Mouse (Mus musculus): ENCODE data around the gene Sucla2. TPM values are rescaled to one million over a fixed set of nuclear protein-coding genes. Genes with fewer than 3 reads are reported as not detected.

Sucla2 gene
- polyA plus RNA-seq, 1 experiment from 2014 or later, result 110 TPM

- no peaks in the 10 kb centered on the region for H3K36me3 ChIP-seq (ENCODE audit: control insufficient read depth, insufficient read depth, low read length)
- H3K4me3 ChIP-seq (ENCODE audit: low read depth, low read length), result no peak overlapping the region
- 94% methylated on average over 2 of the region's 2 CpGs for WGBS
- ATAC-seq (ENCODE audit: insufficient number of reproducible peaks, insufficient read depth, low FRiP score, low read depth), result no peak
- no peak overlapping the region for H3K27ac ChIP-seq (ENCODE audit: low read length)
- H3K4me2 ChIP-seq (replicated peaks; ENCODE audit: low read depth, low read length), result no peak overlapping the region
- no peaks in the 10 kb centered on the region for H3K4me1 ChIP-seq (ENCODE audit: control insufficient read depth, insufficient read depth, low read length)
- no peaks in the 10 kb centered on the region for H3K27me3 ChIP-seq (ENCODE audit: control insufficient read depth, insufficient read depth, low read length)
- H3K9ac ChIP-seq (replicated peaks; ENCODE audit: low read depth, low read length), result no peak overlapping the region
- no peaks in the 10 kb centered on the region for H3K9me3 ChIP-seq (ENCODE audit: control insufficient read depth, low read depth, low read length)
Observed at GRCm38 (mm10) chr14:73535641-73536040, 10.5 kb downstream of the Sucla2 start.

- no peaks in the 10 kb centered on the region for H3K36me3 ChIP-seq (ENCODE audit: control insufficient read depth, insufficient read depth, low read length)
- H3K4me3 ChIP-seq (ENCODE audit: low read depth, low read length), result no peak overlapping the region
- no peaks in the 10 kb centered on the region for H3K4me1 ChIP-seq (ENCODE audit: control insufficient read depth, insufficient read depth, low read length)
- WGBS, result 74% methylated on average over 6 of the region's 6 CpGs
- no peaks in the 10 kb centered on the region for H3K9me3 ChIP-seq (ENCODE audit: control insufficient read depth, low read depth, low read length)
- H3K4me2 ChIP-seq (replicated peaks; ENCODE audit: low read depth, low read length), result no peak overlapping the region
- H3K9ac ChIP-seq (replicated peaks; ENCODE audit: low read depth, low read length), result no peak overlapping the region
- no peak for ATAC-seq (ENCODE audit: insufficient number of reproducible peaks, insufficient read depth, low FRiP score, low read depth)
- no peak overlapping the region for H3K27ac ChIP-seq (ENCODE audit: low read length)
- H3K27me3 ChIP-seq (ENCODE audit: control insufficient read depth, insufficient read depth, low read length), result no peaks in the 10 kb centered on the region
Observed at GRCm38 (mm10) chr14:73543781-73544180, 18.7 kb downstream of the Sucla2 start.

GRCm38 (mm10) chr14:73547034-73547433 lies 21.9 kb downstream of the Sucla2 start:
- Histone ChIP-seq H3K4me1 (ENCODE audit: control insufficient read depth, insufficient read depth, low read length) (no peaks in the 10 kb centered on the region), H3K9me3 (ENCODE audit: control insufficient read depth, low read depth, low read length) (no peaks in the 10 kb centered on the region), H3K27me3 (ENCODE audit: control insufficient read depth, insufficient read depth, low read length) (no peaks in the 10 kb centered on the region), H3K4me3 (ENCODE audit: low read depth, low read length) (no peak overlapping the region), H3K4me2 (replicated peaks; ENCODE audit: low read depth, low read length) (no peak overlapping the region), H3K36me3 (ENCODE audit: control insufficient read depth, insufficient read depth, low read length) (no peaks in the 10 kb centered on the region), H3K27ac (ENCODE audit: low read length) (no peak overlapping the region), H3K9ac (replicated peaks; ENCODE audit: low read depth, low read length) (no peak overlapping the region)
- WGBS, result 49% methylated on average over 4 of the region's 4 CpGs
- no peak for ATAC-seq (ENCODE audit: insufficient number of reproducible peaks, insufficient read depth, low FRiP score, low read depth)

GRCm38 (mm10) chr14:73548051-73548450 lies 22.9 kb downstream of the Sucla2 start, which contains the start of gene Nudt15:
TSS of gene Nudt15 (minus strand) at chr14:73548242.
- no peaks in the 10 kb centered on the region for H3K9me3 ChIP-seq (ENCODE audit: control insufficient read depth, low read depth, low read length)
- no peak within 1 kb of the TSS for H3K27ac ChIP-seq (ENCODE audit: low read length)
- H3K36me3 ChIP-seq (ENCODE audit: control insufficient read depth, insufficient read depth, low read length), result no peaks in the 10 kb centered on the region
- H3K27me3 ChIP-seq (ENCODE audit: control insufficient read depth, insufficient read depth, low read length), result no peaks in the 10 kb centered on the region
- no peaks in the 10 kb centered on the region for H3K4me1 ChIP-seq (ENCODE audit: control insufficient read depth, insufficient read depth, low read length)
- WGBS, result 90% methylated on average over 3 of the region's 3 CpGs
- H3K4me2 ChIP-seq (replicated peaks; ENCODE audit: low read depth, low read length), result no peak within 1 kb of the TSS
- no peak within 1 kb of the TSS for H3K4me3 ChIP-seq (ENCODE audit: low read depth, low read length)
- no peak within 1 kb of the TSS for H3K9ac ChIP-seq (replicated peaks; ENCODE audit: low read depth, low read length)
- no peak for ATAC-seq (ENCODE audit: insufficient number of reproducible peaks, insufficient read depth, low FRiP score, low read depth)

GRCm38 (mm10) chr14:73550291-73550690 lies 25.2 kb downstream of the Sucla2 start:
- H3K4me2 ChIP-seq (replicated peaks; ENCODE audit: low read depth, low read length), result no peak overlapping the region
- H3K4me1 ChIP-seq (ENCODE audit: control insufficient read depth, insufficient read depth, low read length), result peaks cover 4% of the 10 kb centered on the region; the same call in 1 of the 2 replicates
- no peaks in the 10 kb centered on the region for H3K27me3 ChIP-seq (ENCODE audit: control insufficient read depth, insufficient read depth, low read length)
- no peaks in the 10 kb centered on the region for H3K36me3 ChIP-seq (ENCODE audit: control insufficient read depth, insufficient read depth, low read length)
- no peaks in the 10 kb centered on the region for H3K9me3 ChIP-seq (ENCODE audit: control insufficient read depth, low read depth, low read length)
- H3K9ac ChIP-seq (replicated peaks; ENCODE audit: low read depth, low read length), result no peak overlapping the region
- 59% methylated on average over 3 of the region's 3 CpGs for WGBS
- no peak overlapping the region for H3K4me3 ChIP-seq (ENCODE audit: low read depth, low read length)
- no peak for ATAC-seq (ENCODE audit: insufficient number of reproducible peaks, insufficient read depth, low FRiP score, low read depth)
- H3K27ac ChIP-seq (ENCODE audit: low read length), result no peak overlapping the region

GRCm38 (mm10) chr14:73550732-73551131 lies 25.6 kb downstream of the Sucla2 start:
- no peak overlapping the region for H3K27ac ChIP-seq (ENCODE audit: low read length)
- no peaks in the 10 kb centered on the region for H3K36me3 ChIP-seq (ENCODE audit: control insufficient read depth, insufficient read depth, low read length)
- no peak overlapping the region for H3K4me2 ChIP-seq (replicated peaks; ENCODE audit: low read depth, low read length)
- H3K27me3 ChIP-seq (ENCODE audit: control insufficient read depth, insufficient read depth, low read length), result no peaks in the 10 kb centered on the region
- no peaks in the 10 kb centered on the region for H3K9me3 ChIP-seq (ENCODE audit: control insufficient read depth, low read depth, low read length)
- no peak for ATAC-seq (ENCODE audit: insufficient number of reproducible peaks, insufficient read depth, low FRiP score, low read depth)
- no peak overlapping the region for H3K9ac ChIP-seq (replicated peaks; ENCODE audit: low read depth, low read length)
- WGBS, result 61% methylated on average over 8 of the region's 8 CpGs
- H3K4me1 ChIP-seq (ENCODE audit: control insufficient read depth, insufficient read depth, low read length), result peaks cover 4% of the 10 kb centered on the region; the same call in 1 of the 2 replicates
- no peak overlapping the region for H3K4me3 ChIP-seq (ENCODE audit: low read depth, low read length)

- Histone ChIP-seq H3K27me3 (ENCODE audit: control insufficient read depth, insufficient read depth, low read length) (no peaks in the 10 kb centered on the region), H3K9ac (replicated peaks; ENCODE audit: low read depth, low read length) (no peak overlapping the region), H3K4me3 (ENCODE audit: low read depth, low read length) (no peak overlapping the region), H3K4me2 (replicated peaks; ENCODE audit: low read depth, low read length) (no peak overlapping the region), H3K36me3 (ENCODE audit: control insufficient read depth, insufficient read depth, low read length) (no peaks in the 10 kb centered on the region), H3K9me3 (ENCODE audit: control insufficient read depth, low read depth, low read length) (no peaks in the 10 kb centered on the region), H3K4me1 (ENCODE audit: control insufficient read depth, insufficient read depth, low read length) (peaks cover 4% of the 10 kb centered on the region; the same call in 1 of the 2 replicates), H3K27ac (ENCODE audit: low read length) (no peak overlapping the region)
- no peak for ATAC-seq (ENCODE audit: insufficient number of reproducible peaks, insufficient read depth, low FRiP score, low read depth)
- WGBS, result 81% methylated on average over 6 of the region's 6 CpGs
Observed at GRCm38 (mm10) chr14:73551164-73551563, 26.0 kb downstream of the Sucla2 start.

- H3K4me2 ChIP-seq (replicated peaks; ENCODE audit: low read depth, low read length), result peak overlapping the region; percentile 77
- H3K9me3 ChIP-seq (ENCODE audit: control insufficient read depth, low read depth, low read length), result no peaks in the 10 kb centered on the region
- no peaks in the 10 kb centered on the region for H3K27me3 ChIP-seq (ENCODE audit: control insufficient read depth, insufficient read depth, low read length)
- H3K9ac ChIP-seq (replicated peaks; ENCODE audit: low read depth, low read length), result peak overlapping the region; percentile 83
- peak overlapping the region; percentile 49 for H3K27ac ChIP-seq (ENCODE audit: low read length)
- WGBS, result 4% methylated on average over 52 of the region's 61 CpGs
- ATAC-seq (ENCODE audit: insufficient number of reproducible peaks, insufficient read depth, low FRiP score, low read depth), result peak; percentile 96
- H3K36me3 ChIP-seq (ENCODE audit: control insufficient read depth, insufficient read depth, low read length), result 0 out of 2 replicates have a peak, but pooled peaks cover 3% of the 10 kb centered on the region
- peaks cover 4% of the 10 kb centered on the region; the same call in 1 of the 2 replicates for H3K4me1 ChIP-seq (ENCODE audit: control insufficient read depth, insufficient read depth, low read length)
- H3K4me3 ChIP-seq (ENCODE audit: low read depth, low read length), result peak overlapping the region; percentile 99
Observed at GRCm38 (mm10) chr14:73552341-73553121, 27.4 kb downstream of the Sucla2 start.
